Mouse (Mus musculus) A20 (cell line): ENCODE measurements at regions not wholly inside any gene's neighbourhood (a gene's known extent, or its start where the extent isn't known, plus 50 kb on each side); places are given as distances from the start of the nearest gene placed in this dataset.

Source experiments
- DNase-seq: peaks from one replicate; pipeline ENCODE4 v3.0.0-alpha.2; 2011; ENCODE audit warnings: low read depth, low spot score

GRCm38 (mm10) chr6:31061813-31062212 lies 102.9 kb upstream of the Klf14 start:
- DNase-seq = no peak

- no peak for DNase-seq
Observed at GRCm38 (mm10) chr6:31065419-31065818, 106.5 kb upstream of the Klf14 start.

- DNase-seq = no peak
Observed at GRCm38 (mm10) chr6:31066861-31067260, 108.0 kb upstream of the Klf14 start.

- DNase-seq = no peak
Observed at GRCm38 (mm10) chr6:31067453-31067852, 108.6 kb upstream of the Klf14 start.

GRCm38 (mm10) chr6:31069243-31069642 lies 110.4 kb upstream of the Klf14 start:
- DNase-seq = no peak

- no peak for DNase-seq
Observed at GRCm38 (mm10) chr6:31070537-31070936, 111.7 kb upstream of the Klf14 start.

GRCm38 (mm10) chr6:31070966-31071365 lies 112.1 kb upstream of the Klf14 start:
- DNase-seq = no peak

GRCm38 (mm10) chr6:31072072-31072471 lies 113.2 kb upstream of the Klf14 start:
- DNase-seq = no peak

- DNase-seq = no peak
Observed at GRCm38 (mm10) chr6:31072559-31072958, 113.7 kb upstream of the Klf14 start.

- DNase-seq = no peak
Observed at GRCm38 (mm10) chr6:31073338-31073737, 114.5 kb upstream of the Klf14 start.

GRCm38 (mm10) chr6:31074394-31074793 lies 115.5 kb upstream of the Klf14 start:
- DNase-seq = no peak

- no peak for DNase-seq
Observed at GRCm38 (mm10) chr6:31075209-31075571, 116.3 kb upstream of the Klf14 start.

GRCm38 (mm10) chr6:31075572-31076477 lies 116.9 kb upstream of the Klf14 start:
- DNase-seq = peak; percentile 62

GRCm38 (mm10) chr6:31076478-31076834 lies 117.6 kb upstream of the Klf14 start:
- DNase-seq = no peak

- no peak for DNase-seq
Observed at GRCm38 (mm10) chr6:31077216-31077615, 118.3 kb upstream of the Klf14 start.

GRCm38 (mm10) chr6:31077779-31078178 lies 118.9 kb upstream of the Klf14 start:
- DNase-seq = no peak

- DNase-seq = no peak
Observed at GRCm38 (mm10) chr6:31078413-31078812, 119.5 kb upstream of the Klf14 start.

GRCm38 (mm10) chr6:31079586-31080259 lies 120.8 kb upstream of the Klf14 start:
- DNase-seq = no peak

GRCm38 (mm10) chr6:31080279-31080678 lies 121.4 kb upstream of the Klf14 start:
- DNase-seq = no peak

- no peak for DNase-seq
Observed at GRCm38 (mm10) chr6:31080691-31081090, 121.8 kb upstream of the Klf14 start.

- no peak for DNase-seq
Observed at GRCm38 (mm10) chr6:31081238-31081637, 122.4 kb upstream of the Klf14 start.

- no peak for DNase-seq
Observed at GRCm38 (mm10) chr6:31081988-31082387, 123.1 kb upstream of the Klf14 start.
